Mouse (Mus musculus): ENCODE results near the gene F13a1. TPM values are rescaled to one million over a fixed set of nuclear protein-coding genes. Genes with fewer than 3 reads are reported as not detected.

The F13a1 gene
- polyA plus RNA-seq, 1 experiment from 2014 or later, result 34.4 TPM

- Histone ChIP-seq H3K36me3 (ENCODE audit: inconsistent target) (no peaks in the 10 kb centered on the region), H3K27ac (no peak overlapping the region), H3K79me2 (ENCODE audit: inconsistent target) (peaks cover 39% of the 10 kb centered on the region; the same call in 1 of the 2 replicates), H3K4me3 (ENCODE audit: inconsistent target) (no peak overlapping the region)
These were observed 43.8 kb downstream of the F13a1 start for GRCm38 (mm10) chr13:37006224-37006623.

- Histone ChIP-seq H3K79me2 (ENCODE audit: inconsistent target) (peaks cover 36% of the 10 kb centered on the region; the same call in 1 of the 2 replicates), H3K36me3 (ENCODE audit: inconsistent target) (no peaks in the 10 kb centered on the region), H3K27ac (no peak overlapping the region), H3K4me3 (ENCODE audit: inconsistent target) (no peak overlapping the region)
- WGBS (ENCODE audit: missing documents), result 92% methylated on average over 6 of the region's 6 CpGs
These were observed 50.8 kb downstream of the F13a1 start for GRCm38 (mm10) chr13:36999210-36999705.

- H3K4me3 ChIP-seq (ENCODE audit: inconsistent target), result no peak overlapping the region
- no peak overlapping the region for H3K27ac ChIP-seq
- H3K79me2 ChIP-seq (ENCODE audit: inconsistent target), result no peaks in the 10 kb centered on the region; the same call in 1 of the 2 replicates
- 95% methylated on average over 5 of the region's 5 CpGs for WGBS (ENCODE audit: missing documents)
- no peaks in the 10 kb centered on the region for H3K36me3 ChIP-seq (ENCODE audit: inconsistent target)
These were observed 56.5 kb downstream of the F13a1 start for GRCm38 (mm10) chr13:36993593-36993992.

GRCm38 (mm10) chr13:36988392-36988791 is 61.7 kb downstream of the F13a1 start:
- H3K36me3 ChIP-seq (ENCODE audit: inconsistent target), result no peaks in the 10 kb centered on the region
- H3K79me2 ChIP-seq (ENCODE audit: inconsistent target), result no peaks in the 10 kb centered on the region; the same call in 1 of the 2 replicates
- no peak overlapping the region for H3K4me3 ChIP-seq (ENCODE audit: inconsistent target)
- no peak overlapping the region for H3K27ac ChIP-seq
- 69% methylated on average over 4 of the region's 4 CpGs for WGBS (ENCODE audit: missing documents)

GRCm38 (mm10) chr13:36973016-36973415 is 77.0 kb downstream of the F13a1 start:
- no peak overlapping the region for H3K27ac ChIP-seq
- no peaks in the 10 kb centered on the region for H3K79me2 ChIP-seq (ENCODE audit: inconsistent target)
- H3K4me3 ChIP-seq (ENCODE audit: inconsistent target), result no peak overlapping the region
- whole genome bisulfite sequencing (ENCODE audit: missing documents), result 43% methylated on average over 2 of the region's 2 CpGs
- no peaks in the 10 kb centered on the region for H3K36me3 ChIP-seq (ENCODE audit: inconsistent target)

- Histone ChIP-seq H3K4me3 (ENCODE audit: inconsistent target) (no peak overlapping the region), H3K79me2 (ENCODE audit: inconsistent target) (no peaks in the 10 kb centered on the region), H3K36me3 (ENCODE audit: inconsistent target) (no peaks in the 10 kb centered on the region), H3K27ac (no peak overlapping the region)
- 97% methylated on average over 3 of the region's 3 CpGs for WGBS (ENCODE audit: missing documents)
These were observed 77.8 kb downstream of the F13a1 start for GRCm38 (mm10) chr13:36972226-36972625.

GRCm38 (mm10) chr13:36962926-36963325 is 87.1 kb downstream of the F13a1 start:
- H3K4me3 ChIP-seq (ENCODE audit: inconsistent target), result no peak overlapping the region
- H3K36me3 ChIP-seq (ENCODE audit: inconsistent target), result no peaks in the 10 kb centered on the region
- no peak overlapping the region for H3K27ac ChIP-seq
- H3K79me2 ChIP-seq (ENCODE audit: inconsistent target), result no peaks in the 10 kb centered on the region

- no peaks in the 10 kb centered on the region for H3K79me2 ChIP-seq (ENCODE audit: inconsistent target)
- WGBS (ENCODE audit: missing documents), result 3% methylated on average over 3 of the region's 3 CpGs
- H3K36me3 ChIP-seq (ENCODE audit: inconsistent target), result no peaks in the 10 kb centered on the region
- no peak overlapping the region for H3K4me3 ChIP-seq (ENCODE audit: inconsistent target)
- H3K27ac ChIP-seq, result no peak overlapping the region
These were observed 91.0 kb downstream of the F13a1 start for GRCm38 (mm10) chr13:36958996-36959395.

GRCm38 (mm10) chr13:36954937-36955336 is 95.1 kb downstream of the F13a1 start:
- 100% methylated on average over 3 of the region's 3 CpGs for WGBS (ENCODE audit: missing documents)
- Histone ChIP-seq H3K79me2 (ENCODE audit: inconsistent target) (no peaks in the 10 kb centered on the region), H3K27ac (no peak overlapping the region), H3K36me3 (ENCODE audit: inconsistent target) (no peaks in the 10 kb centered on the region), H3K4me3 (ENCODE audit: inconsistent target) (no peak overlapping the region)

GRCm38 (mm10) chr13:36953676-36954075 is 96.4 kb downstream of the F13a1 start:
- Histone ChIP-seq H3K79me2 (ENCODE audit: inconsistent target) (no peaks in the 10 kb centered on the region), H3K36me3 (ENCODE audit: inconsistent target) (no peaks in the 10 kb centered on the region), H3K4me3 (ENCODE audit: inconsistent target) (no peak overlapping the region)

GRCm38 (mm10) chr13:36941891-36942290 is 108.2 kb downstream of the F13a1 start:
- 94% methylated on average over 3 of the region's 3 CpGs for WGBS (ENCODE audit: missing documents)
- Histone ChIP-seq H3K27ac (no peak overlapping the region), H3K79me2 (ENCODE audit: inconsistent target) (no peaks in the 10 kb centered on the region), H3K4me3 (ENCODE audit: inconsistent target) (no peak overlapping the region), H3K36me3 (ENCODE audit: inconsistent target) (no peaks in the 10 kb centered on the region)

More at GRCm38 (mm10) chr13:36953676-36954075, 96.4 kb downstream of the F13a1 start:
- no peak overlapping the region for H3K27ac ChIP-seq

- WGBS (ENCODE audit: missing documents), result 95% methylated on average over 9 of the region's 9 CpGs
- Histone ChIP-seq H3K4me3 (ENCODE audit: inconsistent target) (no peak overlapping the region), H3K79me2 (ENCODE audit: inconsistent target) (no peaks in the 10 kb centered on the region), H3K36me3 (ENCODE audit: inconsistent target) (no peaks in the 10 kb centered on the region), H3K27ac (no peak overlapping the region)
These were observed 118.0 kb downstream of the F13a1 start for GRCm38 (mm10) chr13:36932066-36932465.

- no peaks in the 10 kb centered on the region for H3K36me3 ChIP-seq (ENCODE audit: inconsistent target)
- H3K4me3 ChIP-seq (ENCODE audit: inconsistent target), result no peak overlapping the region
- 92% methylated on average over 4 of the region's 4 CpGs for WGBS (ENCODE audit: missing documents)
- H3K79me2 ChIP-seq (ENCODE audit: inconsistent target), result no peaks in the 10 kb centered on the region
- no peak overlapping the region for H3K27ac ChIP-seq
These were observed 130.3 kb downstream of the F13a1 start for GRCm38 (mm10) chr13:36919737-36920136.

- no peaks in the 10 kb centered on the region for H3K79me2 ChIP-seq (ENCODE audit: inconsistent target)
- H3K36me3 ChIP-seq (ENCODE audit: inconsistent target), result no peaks in the 10 kb centered on the region
- H3K27ac ChIP-seq, result no peak overlapping the region
- H3K4me3 ChIP-seq (ENCODE audit: inconsistent target), result no peak overlapping the region
- WGBS (ENCODE audit: missing documents), result 73% methylated on average over 4 of the region's 4 CpGs
These were observed 146.2 kb downstream of the F13a1 start for GRCm38 (mm10) chr13:36903885-36904284.

GRCm38 (mm10) chr13:36903447-36903846 is 146.6 kb downstream of the F13a1 start:
- 90% methylated on average over 1 of the region's 1 CpGs for WGBS (ENCODE audit: missing documents)
- H3K27ac ChIP-seq, result no peak overlapping the region
- no peaks in the 10 kb centered on the region for H3K79me2 ChIP-seq (ENCODE audit: inconsistent target)
- H3K36me3 ChIP-seq (ENCODE audit: inconsistent target), result no peaks in the 10 kb centered on the region
- H3K4me3 ChIP-seq (ENCODE audit: inconsistent target), result no peak overlapping the region

GRCm38 (mm10) chr13:36901603-36902002 is 148.4 kb downstream of the F13a1 start:
- Histone ChIP-seq H3K27ac (no peak overlapping the region), H3K79me2 (ENCODE audit: inconsistent target) (no peaks in the 10 kb centered on the region), H3K36me3 (ENCODE audit: inconsistent target) (no peaks in the 10 kb centered on the region), H3K4me3 (ENCODE audit: inconsistent target) (no peak overlapping the region)
- 70% methylated on average over 3 of the region's 3 CpGs for WGBS (ENCODE audit: missing documents)

Measured in macrophage (primary cell).